Mouse (Mus musculus) spleen, postnatal 0 days (tissue): Measurements from ENCODE around the gene Fbxw22. TPM values are rescaled to one million over a fixed set of nuclear protein-coding genes. Genes with fewer than 3 reads are reported as not detected.

ENCODE experiments used
- polyA plus RNA-seq: library from polyadenylated mRNA; unstranded; fragments of >200 nt; fragmentation: Nextera tagmentation; extraction: Ambion mirVana; gene quantifications from 2 replicates; pipeline ENCODE4 v1.2.1, GENCODE M21; 2015

Gene Fbxw22
- not detected in 2 replicates for polyA plus RNA-seq

DNA sequence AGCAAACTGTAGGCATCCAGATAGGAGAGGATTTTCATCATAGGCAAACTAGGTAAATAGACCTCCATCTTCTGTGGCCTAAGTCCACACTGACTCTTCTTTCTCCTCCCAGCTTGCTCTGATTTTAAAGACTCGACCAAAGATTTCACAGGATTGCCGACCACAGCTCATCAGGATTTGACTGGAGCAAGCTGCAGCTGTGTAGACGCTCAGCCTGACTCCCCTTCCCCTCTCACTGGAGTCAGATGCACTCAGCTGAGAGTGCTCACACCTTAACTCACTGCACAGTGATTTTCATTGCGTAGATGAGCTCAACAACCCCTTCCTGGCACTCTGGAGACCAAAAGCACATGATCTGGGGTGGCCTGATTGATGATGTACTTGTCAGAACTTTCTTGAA, at the start of gene Fbxw22:
TSS of gene Fbxw22 (minus strand) at position 101 of the 400 bp plus-strand sequence.

DNA sequence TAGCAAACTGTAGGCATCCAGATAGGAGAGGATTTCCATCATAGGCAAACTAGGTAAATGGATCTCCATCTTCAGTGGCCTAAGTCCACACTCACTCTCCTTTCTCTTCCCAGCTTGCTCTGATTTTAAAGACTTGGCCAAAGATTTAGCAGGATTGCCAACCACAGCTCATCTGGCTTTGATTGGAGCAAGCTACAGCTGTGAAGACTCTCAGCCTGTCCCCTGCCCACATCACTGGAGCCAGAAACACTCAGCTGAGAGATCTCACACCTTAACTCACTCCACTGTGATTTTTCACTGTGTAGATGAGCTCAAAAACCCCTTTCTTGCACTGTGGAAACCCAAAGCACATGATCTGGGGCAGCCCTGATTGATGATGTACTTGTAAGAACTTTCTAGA, 44.9 kb upstream of the Fbxw22 start, which contains the start of gene Fbxw16:
TSS of gene Fbxw16 (minus strand) at position 101 of the 400 bp plus-strand sequence.

DNA sequence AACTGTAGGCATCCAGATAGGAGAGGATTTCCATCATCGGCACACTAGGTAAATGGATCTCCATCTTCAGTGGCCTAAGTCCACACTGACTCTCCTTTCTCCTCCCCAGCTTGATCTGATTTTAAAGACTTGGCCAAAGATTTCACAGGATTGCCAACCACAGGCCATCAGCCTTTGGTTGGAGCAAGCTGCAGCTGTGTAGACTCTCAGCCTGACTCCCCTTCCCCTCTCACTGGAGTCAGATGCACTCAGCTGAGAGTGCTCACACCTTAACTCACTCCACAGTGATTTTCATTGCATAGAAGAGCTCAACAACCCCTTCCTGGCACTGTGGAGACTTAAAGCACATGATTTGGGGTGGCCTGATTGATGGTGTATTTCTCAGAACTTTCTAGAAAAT, 64.5 kb downstream of the Fbxw22 start, which contains the start of gene Fbxw28:
TSS of gene Fbxw28 (minus strand) at position 101 of the 400 bp plus-strand sequence.

Other genes starting within 250 kb of the Fbxw22 start
- gene Fbxw21, start 242.3 kb downstream of the Fbxw22 start, polyA plus RNA-seq: not detected in 2 replicates
- 0.10 TPM in 1 of 2 replicates, not detected in the other for gene Fbxw13, start 208.3 kb downstream of the Fbxw22 start, polyA plus RNA-seq
- not detected in 2 replicates for gene Fbxw20, start 169.5 kb downstream of the Fbxw22 start, polyA plus RNA-seq
- not detected in 2 replicates for gene Fbxw14, start 116.6 kb downstream of the Fbxw22 start, polyA plus RNA-seq
- not detected in 2 replicates for gene Fbxw28, start 64.6 kb downstream of the Fbxw22 start, polyA plus RNA-seq
- not detected in 2 replicates for gene Fbxw16, start 44.8 kb upstream of the Fbxw22 start, polyA plus RNA-seq
- gene Fbxw19, start 91.6 kb upstream of the Fbxw22 start, polyA plus RNA-seq: not detected in 2 replicates
- not detected in 2 replicates for gene Fbxw15, start 164.0 kb upstream of the Fbxw22 start, polyA plus RNA-seq
- not detected in 2 replicates for gene Fbxw24, start 221.8 kb upstream of the Fbxw22 start, polyA plus RNA-seq